Mouse (Mus musculus) cerebellum, adult 8-10 months (tissue): ENCODE data around the gene Olfr1113.
"Not testable (repeated sequence)": the region's sequence is repeated elsewhere in the genome, so short reads cannot be mapped to it uniquely, and the experiment has no call there.

ENCODE experiments used
- DNase-seq: peaks from one replicate; pipeline ENCODE4 v3.0.0; 2022

Olfr1113 gene

GRCm38 (mm10) chr2:87208670-87209069 lies at the start of gene Olfr1113:
Olfr1113 (plus strand) TSS chr2:87208970.
- no peak for DNase-seq

- not testable (repeated sequence) for DNase-seq
Observed at GRCm38 (mm10) chr2:87167731-87168130, 41.0 kb upstream of the Olfr1113 start.

- DNase-seq, result no peak
Observed at GRCm38 (mm10) chr2:87187498-87187897, 21.3 kb upstream of the Olfr1113 start, which contains the start of gene Olfr1112. Olfr1112 (plus strand) TSS chr2:87187798.

GRCm38 (mm10) chr2:87247713-87248112 lies 38.9 kb downstream of the Olfr1113 start, which contains the start of gene Olfr1115:
Olfr1115 (plus strand) TSS chr2:87248013.
- no peak for DNase-seq
